Mouse (Mus musculus) kidney, postnatal 0 days (tissue): ENCODE measurements around the gene Smim20. TPM values are rescaled to one million over a fixed set of nuclear protein-coding genes. Genes with fewer than 3 reads are reported as not detected.

ENCODE experiments used
- ATAC-seq: fragments of 200-750 bp; cut with Nextera tagmentation; replicated peaks from 2 replicates; pipeline ENCODE4 v1.8.0; 2017; ENCODE audit warnings: low read depth, moderate number of reproducible peaks, moderate TSS enrichment, moderate library complexity; ENCODE audit not compliant: low FRiP score
- DNase-seq: peaks from one replicate; pipeline ENCODE4 v3.0.0-alpha.2; 2016; ENCODE audit warnings: low spot score
- H3K27ac ChIP-seq: fragments of 300-500 bp; sonication (generic); 2 replicates; pipeline ENCODE4 v1.5.1; 2014; ENCODE audit warnings: mild to moderate bottlenecking
- H3K27me3 ChIP-seq: fragments of 300-500 bp; sonication (generic); 2 replicates; pipeline ENCODE4 v1.6.1; 2014; ENCODE audit warnings: low read length, mixed read lengths; ENCODE audit not compliant: insufficient read depth
- H3K36me3 ChIP-seq: fragments of 300-500 bp; sonication (generic); 2 replicates; pipeline ENCODE4 v1.6.1; 2014; ENCODE audit warnings: low read length, mixed read lengths; ENCODE audit not compliant: insufficient read depth
- H3K4me1 ChIP-seq: fragments of 300-500 bp; sonication (generic); replicated peaks from 2 replicates; pipeline ENCODE4 v1.6.1; 2014; ENCODE audit warnings: antibody characterized with exemption, low read length, mixed read lengths; ENCODE audit not compliant: insufficient read depth
- H3K4me2 ChIP-seq: fragments of 300-500 bp; sonication (generic); 2 replicates; pipeline ENCODE4 v1.6.1; 2014; ENCODE audit warnings: mild to moderate bottlenecking, low read length, moderate library complexity, mixed read lengths
- H3K4me3 ChIP-seq: fragments of 300-500 bp; sonication (generic); replicated peaks from 2 replicates; pipeline ENCODE4 v1.5.1; 2014; ENCODE audit warnings: low read depth, low read length
- H3K9ac ChIP-seq: fragments of 300-500 bp; sonication (generic); 2 replicates; pipeline ENCODE4 v1.6.1; 2014; ENCODE audit warnings: low read depth, low read length
- H3K9me3 ChIP-seq: fragments of 300-500 bp; sonication (generic); replicated peaks from 2 replicates; pipeline ENCODE4 v1.6.1; 2016; ENCODE audit warnings: low read length, inconsistent platforms, mixed read lengths
- CTCF ChIP-seq: IDR thresholded peaks from 2 replicates; pipeline ENCODE4 v1.5.1; 2016; ENCODE audit warnings: antibody characterized with exemption, low read depth, mild to moderate bottlenecking, moderate library complexity
- WGBS: fragments of 180-500 bp; shearing (Covaris S2); extraction: QIAGEN DNeasy Blood & Tissue Kit; methylation state at CpG from one replicate; pipeline ENCODE4 v1.1.7; 2014; 5-methylcytosine and 5-hydroxymethylcytosine counted together
- polyA plus RNA-seq: library from polyadenylated mRNA; unstranded; fragments of >200 nt; fragmentation: Nextera tagmentation; extraction: Ambion mirVana; gene quantifications from 2 replicates; pipeline ENCODE4 v1.2.1, GENCODE M21; 2015

Smim20 gene
- polyA plus RNA-seq, 1 experiment from 2014 or later: 143 TPM

DNA sequence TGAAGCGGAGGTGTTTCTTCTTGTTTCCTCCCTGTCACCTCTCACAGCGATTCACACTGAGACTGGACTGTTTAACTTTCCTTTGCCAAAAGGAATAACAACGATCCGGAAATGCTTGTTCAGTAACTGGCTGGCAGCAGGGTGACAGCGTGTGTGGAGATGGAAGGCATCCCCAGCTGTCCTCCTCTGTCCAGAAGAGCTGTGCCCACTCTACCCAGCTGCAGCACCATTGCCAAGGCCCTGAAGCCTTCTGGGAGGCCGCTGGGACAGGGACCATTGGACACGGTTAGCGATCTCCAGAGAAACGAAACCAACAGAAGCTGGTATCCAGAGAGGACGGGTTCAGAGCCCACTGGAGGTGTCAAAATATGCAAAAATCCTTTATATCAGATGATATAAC, 22.9 kb upstream of the Smim20 start:
- Histone ChIP-seq H3K4me3 (no peak overlapping the region), H3K27ac (no peak overlapping the region), H3K4me1 (no peaks in the 10 kb centered on the region), H3K36me3 (no peaks in the 10 kb centered on the region), H3K9me3 (no peaks in the 10 kb centered on the region), H3K4me2 (no peak overlapping the region), H3K9ac (no peak overlapping the region), H3K27me3 (no peaks in the 10 kb centered on the region)
- no peak for ATAC-seq
- no peak for DNase-seq
- WGBS: 44% methylated on average over 10 of the region's 10 CpGs
- TF ChIP-seq CTCF: no peak

DNA sequence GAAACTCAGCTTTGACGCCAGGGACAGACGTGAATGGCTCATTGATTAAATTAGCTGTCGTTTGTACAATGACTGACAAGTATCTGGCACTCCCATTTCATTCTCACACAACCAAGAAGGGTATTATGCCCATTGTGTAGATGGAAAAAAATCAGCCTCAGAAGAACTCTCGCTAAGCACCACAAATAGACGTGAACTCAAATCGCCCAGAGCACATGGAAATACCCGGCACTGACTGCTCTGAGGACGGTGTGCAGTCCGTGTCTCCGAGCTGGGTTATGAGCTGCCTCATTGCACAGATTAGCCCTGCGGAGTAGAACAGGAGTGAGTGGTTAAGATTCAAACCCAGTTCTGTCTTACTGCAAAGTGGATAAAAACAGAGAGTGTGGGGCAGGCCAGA, 18.4 kb upstream of the Smim20 start:
- DNase-seq: no peak
- H3K4me1 ChIP-seq: no peaks in the 10 kb centered on the region
- H3K9me3 ChIP-seq: no peaks in the 10 kb centered on the region
- no peak overlapping the region for H3K4me2 ChIP-seq
- H3K9ac ChIP-seq: no peak overlapping the region
- no peak for ATAC-seq
- 53% methylated on average over 11 of the region's 11 CpGs for whole genome bisulfite sequencing
- H3K36me3 ChIP-seq: no peaks in the 10 kb centered on the region
- no peak for TF ChIP-seq CTCF
- no peak overlapping the region for H3K27ac ChIP-seq
- H3K4me3 ChIP-seq: no peak overlapping the region
- no peaks in the 10 kb centered on the region for H3K27me3 ChIP-seq

- H3K36me3 ChIP-seq: no peaks in the 10 kb centered on the region
- ATAC-seq (peak; percentile 81), DNase-seq (peak; percentile 71)
- no peaks in the 10 kb centered on the region for H3K4me1 ChIP-seq
- H3K27ac ChIP-seq: no peak overlapping the region
- H3K9me3 ChIP-seq: no peaks in the 10 kb centered on the region
- H3K4me3 ChIP-seq: no peak overlapping the region
- no peak overlapping the region for H3K9ac ChIP-seq
- no peak overlapping the region for H3K4me2 ChIP-seq
- no peak for TF ChIP-seq CTCF
- WGBS: 43% methylated on average over 4 of the region's 4 CpGs
- no peaks in the 10 kb centered on the region for H3K27me3 ChIP-seq
Observed at GRCm38 (mm10) chr5:53249431-53250061, 17.3 kb upstream of the Smim20 start.

DNA sequence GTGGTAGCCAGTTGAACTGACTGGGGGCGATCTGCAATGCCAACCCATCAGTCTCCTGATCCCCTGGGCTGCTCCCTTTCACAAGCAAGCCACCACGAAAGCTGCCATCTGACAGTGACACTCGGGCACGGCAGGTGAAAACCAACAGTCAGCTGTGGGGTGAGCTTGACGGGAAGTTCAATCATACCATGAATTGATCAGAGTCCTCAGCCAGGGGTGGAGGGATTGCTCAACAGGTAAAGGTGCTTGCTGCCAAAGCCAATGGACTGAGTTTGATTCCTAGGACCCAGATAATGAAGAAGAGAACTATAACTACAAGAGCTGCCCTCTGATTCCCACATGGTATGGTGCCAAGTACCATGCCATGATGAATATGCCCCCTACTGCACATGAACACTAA, 12.7 kb upstream of the Smim20 start:
- no peak for DNase-seq
- Histone ChIP-seq H3K27me3 (no peaks in the 10 kb centered on the region), H3K9ac (no peak overlapping the region), H3K4me2 (no peak overlapping the region), H3K4me1 (no peaks in the 10 kb centered on the region), H3K27ac (no peak overlapping the region), H3K4me3 (no peak overlapping the region), H3K36me3 (no peaks in the 10 kb centered on the region), H3K9me3 (no peaks in the 10 kb centered on the region)
- 89% methylated on average over 5 of the region's 5 CpGs for WGBS
- no peak for TF ChIP-seq CTCF
- no peak for ATAC-seq

- no peak overlapping the region for H3K4me2 ChIP-seq
- H3K4me1 ChIP-seq: no peaks in the 10 kb centered on the region
- DNase-seq (no peak), ATAC-seq (no peak)
- H3K36me3 ChIP-seq: no peaks in the 10 kb centered on the region
- H3K9me3 ChIP-seq: no peaks in the 10 kb centered on the region
- H3K27ac ChIP-seq: no peak overlapping the region
- no peak for TF ChIP-seq CTCF
- H3K27me3 ChIP-seq: no peaks in the 10 kb centered on the region
- H3K9ac ChIP-seq: no peak overlapping the region
- WGBS: 69% methylated on average over 3 of the region's 3 CpGs
- H3K4me3 ChIP-seq: no peak overlapping the region
Observed at GRCm38 (mm10) chr5:53254821-53255220, 12.1 kb upstream of the Smim20 start.

DNA sequence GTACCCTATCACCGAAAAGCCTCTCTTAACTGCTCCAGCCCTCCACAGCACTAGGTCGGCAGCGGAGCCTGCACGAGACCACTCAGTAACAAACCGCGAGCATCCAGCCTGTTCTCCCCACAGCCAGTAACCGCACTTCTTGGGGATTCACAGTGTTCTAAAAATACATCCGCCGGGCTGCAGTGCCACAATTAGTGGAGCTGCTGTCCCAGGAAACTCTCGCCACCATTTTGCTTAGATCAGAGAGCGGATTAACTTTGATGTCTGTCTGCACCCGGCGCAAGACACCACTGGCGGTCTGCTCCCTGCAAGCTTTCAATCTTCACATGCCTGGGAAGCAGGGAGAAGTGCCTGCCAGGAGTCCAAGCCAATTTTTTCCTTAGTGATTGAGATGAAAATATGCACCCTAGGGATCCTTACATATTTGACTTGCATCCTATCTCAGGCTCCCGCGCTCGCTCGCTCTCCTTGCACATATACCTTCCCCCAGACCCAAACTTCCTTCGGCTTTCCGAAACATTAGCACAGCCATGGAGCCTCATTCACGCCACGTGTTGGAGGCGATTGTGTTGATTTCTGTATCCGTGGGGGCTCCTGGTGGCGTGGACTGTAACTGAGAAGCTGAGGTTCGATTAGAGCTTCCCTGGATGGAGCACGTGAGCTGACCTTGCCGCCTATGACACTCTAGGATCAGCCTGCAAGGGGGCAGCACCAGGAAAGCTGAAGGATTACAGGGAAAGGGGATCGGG, 8.7 kb upstream of the Smim20 start:
- Histone ChIP-seq H3K27me3 (no peaks in the 10 kb centered on the region), H3K4me3 (peak overlapping the region; percentile 32), H3K9me3 (no peaks in the 10 kb centered on the region), H3K4me2 (peak overlapping the region; percentile 66), H3K4me1 (no peaks in the 10 kb centered on the region), H3K27ac (no peak overlapping the region), H3K9ac (peak overlapping the region; percentile 35; the same call in 1 of the 2 replicates), H3K36me3 (no peaks in the 10 kb centered on the region)
- DNase-seq (peak; percentile 77), ATAC-seq (peak; percentile 33; the same call in 1 of the 2 replicates)
- WGBS: 6% methylated on average over 29 of the region's 29 CpGs
- TF ChIP-seq CTCF: peak; percentile 33
